8 mouse cellular contexts compared by ENCODE assay signal in the genomic region with DNA sequence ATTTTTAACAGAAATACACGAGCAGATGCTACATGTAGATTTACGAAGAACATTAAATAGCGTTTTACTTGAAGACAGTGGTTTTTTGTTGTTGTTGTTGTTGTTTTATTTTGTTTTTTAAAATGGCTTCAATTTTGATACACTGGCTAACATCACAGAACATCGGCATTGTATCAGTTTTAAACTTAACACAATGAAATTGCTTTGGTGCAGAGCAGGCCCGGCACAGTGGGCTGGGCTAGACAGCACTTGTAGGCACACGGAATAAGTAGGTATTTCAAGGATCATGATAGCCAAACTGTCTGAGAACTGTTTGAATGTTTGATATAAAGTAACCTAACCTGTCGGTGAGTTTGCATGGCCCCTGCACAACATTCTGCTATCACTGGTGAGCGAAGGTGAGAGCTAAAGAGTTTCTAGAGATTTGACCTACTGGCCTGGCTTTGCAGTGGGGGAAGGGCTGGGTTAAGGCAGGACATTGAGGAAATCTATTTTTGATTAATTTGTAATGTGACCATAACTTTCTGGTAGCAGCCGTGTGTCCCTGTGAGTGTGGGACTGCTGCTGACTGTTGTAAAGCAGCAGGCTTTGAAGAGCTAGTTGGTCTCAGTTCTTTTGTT. TPM values are rescaled to one million over a fixed set of nuclear protein-coding genes. Genes with fewer than 3 reads are reported as not detected.
A peak's percentile ranks its signal among the peaks of the same experiment; 100 is the strongest.
DNase-seq lines count a peak whose midpoint lies in the region; ATAC-seq and TF ChIP-seq lines count a peak whose summit lies in the region.

No protein-coding gene starts in this region.

- H3K27ac ChIP-seq in lung, postnatal 0 days (ENCODE audit: low read length): no peak overlapping the region
- peak overlapping the region; percentile 98 for H3K27ac ChIP-seq in hindbrain, embryonic 16.5 days (ENCODE audit: low read depth, low read length)
- peak overlapping the region; percentile 20 for H3K27ac ChIP-seq in olfactory bulb, adult 2 months (ENCODE audit: insufficient read depth, low read depth, low read length)

- no peak for TF ChIP-seq POLR2A in olfactory bulb, adult 2 months (IDR thresholded peaks at IDR 0.05; ENCODE audit: insufficient read depth, low read depth, low read length)

- H3K27me3 ChIP-seq in lung, postnatal 0 days (replicated peaks; ENCODE audit: insufficient read depth, low read length): no peaks in the 10 kb centered on the region
- no peaks in the 10 kb centered on the region for H3K27me3 ChIP-seq in hindbrain, embryonic 16.5 days (replicated peaks; ENCODE audit: control insufficient read depth, insufficient read depth, low read length)

- H3K9me3 ChIP-seq in lung, postnatal 0 days (ENCODE audit: low read length): no peaks in the 10 kb centered on the region
- H3K9me3 ChIP-seq in hindbrain, embryonic 16.5 days (ENCODE audit: control insufficient read depth, low read length): no peaks in the 10 kb centered on the region

- 48% methylated on average over 9 of the region's 9 CpGs for WGBS in lung, postnatal 0 days
- 38% methylated on average over 9 of the region's 9 CpGs for WGBS in hindbrain, embryonic 16.5 days
- 20% methylated on average over 9 of the region's 9 CpGs for WGBS in olfactory bulb, adult 2 months

- TF ChIP-seq EP300 in lung, postnatal 0 days (IDR thresholded peaks at IDR 0.05): no peak

- DNase-seq in lung, postnatal 0 days (ENCODE audit: low spot score): no peak
- DNase-seq in lung, postnatal 14 days: no peak
- DNase-seq in testis, postnatal 10 days (ENCODE audit: low spot score): no peak
- no peak for DNase-seq in adipocyte (ENCODE audit: low spot score)
- DNase-seq in right cerebral cortex, postnatal 14 days: no peak

- peaks cover 12% of the 10 kb centered on the region; the same call in 1 of the 2 replicates for H3K4me1 ChIP-seq in lung, postnatal 0 days (ENCODE audit: insufficient read depth, low read depth, low read length)
- peaks cover 14% of the 10 kb centered on the region for H3K4me1 ChIP-seq in hindbrain, embryonic 16.5 days (ENCODE audit: control insufficient read depth, insufficient read depth, low read depth, low read length)
- 0 out of 2 replicates have a peak, but pooled peaks cover 3% of the 10 kb centered on the region for H3K4me1 ChIP-seq in olfactory bulb, adult 2 months (ENCODE audit: control insufficient read depth, insufficient read depth, low read length)

- 0 out of 2 replicates have a peak, but pooled peaks have one; percentile 11 for ATAC-seq in lung, postnatal 0 days
- ATAC-seq in erythroblast, adult 5-6 weeks (replicated peaks; ENCODE audit: low FRiP score, poor library complexity, severe bottlenecking): 0 out of 2 replicates have a peak, but pooled peaks have one; percentile 15
- peak; percentile 22; the same call in 1 of the 2 replicates for ATAC-seq in hindbrain, embryonic 16.5 days

- H3K4me2 ChIP-seq in lung, postnatal 0 days (replicated peaks; ENCODE audit: low read depth, low read length): peak overlapping the region; percentile 73
- H3K4me2 ChIP-seq in hindbrain, embryonic 16.5 days (ENCODE audit: low read length): peak overlapping the region; percentile 75

- H3K36me3 ChIP-seq in lung, postnatal 0 days (ENCODE audit: insufficient read depth, low read length): no peaks in the 10 kb centered on the region
- no peaks in the 10 kb centered on the region for H3K36me3 ChIP-seq in hindbrain, embryonic 16.5 days (ENCODE audit: control insufficient read depth, insufficient read depth, low read length)

- peak overlapping the region; percentile 43 for H3K4me3 ChIP-seq in lung, postnatal 0 days (ENCODE audit: low read depth, low read length)
- H3K4me3 ChIP-seq in hindbrain, embryonic 16.5 days (ENCODE audit: low read length): peak overlapping the region; percentile 67
- H3K4me3 ChIP-seq in olfactory bulb, adult 2 months (ENCODE audit: insufficient read depth, low read depth, low read length): peak overlapping the region; percentile 40

- H3K9ac ChIP-seq in lung, postnatal 0 days (replicated peaks; ENCODE audit: low read depth): no peak overlapping the region
- H3K9ac ChIP-seq in hindbrain, embryonic 16.5 days (ENCODE audit: low read depth, low read length): peak overlapping the region; percentile 89

- TF ChIP-seq CTCF in lung, postnatal 0 days (IDR thresholded peaks at IDR 0.05): no peak
- TF ChIP-seq CTCF in olfactory bulb, adult 2 months (IDR thresholded peaks at IDR 0.05; ENCODE audit: insufficient read depth, low read depth, low read length): no peak

RNA-seq across cellular contexts. Expression of a gene that starts 57.4 kb away (rescaled TPM):
- polyA plus RNA-seq in lung, postnatal 0 days (2015; fragmentation: Nextera tagmentation; extraction: Ambion mirVana): 23.7 and 24.5 TPM in 2 replicates
- total RNA-seq in erythroblast, adult 5-6 weeks (2015; ENCODE audit: low replicate concordance): 29.0 and 73.4 TPM in 2 replicates
- 73.5 and 90.6 TPM in 2 replicates for total RNA-seq in erythroblast, adult 5-6 weeks (2017; ENCODE audit: low replicate concordance)
- 50.8 and 56.3 TPM in 2 replicates for polyA plus RNA-seq in hindbrain, embryonic 16.5 days (2015; fragmentation: Nextera tagmentation; extraction: Ambion mirVana)
- not detected in 2 replicates for polyA plus RNA-seq in olfactory bulb, adult 2 months (2012; ENCODE audit: insufficient read depth, insufficient read length, low replicate concordance, missing spikeins)
